Mouse (Mus musculus) left cerebral cortex, postnatal 4 days (tissue): ENCODE results near the gene Ankrd7. TPM values are rescaled to one million over a fixed set of nuclear protein-coding genes. Genes with fewer than 3 reads are reported as not detected.
"Not testable (repeated sequence)": the region's sequence is repeated elsewhere in the genome, so short reads cannot be mapped to it uniquely, and the experiment has no call there.

Experiments
- DNase-seq: peaks from one replicate; pipeline ENCODE4 v3.0.0-alpha.2; 2022
- intact Hi-C: fragments of 180-260 bp; cut with DNase I; formaldehyde crosslinking; loops from one replicate; pipeline ENCODE4 v1.15.1; 2025
- total RNA-seq, 2 experiments: library from RNA; stranded (reverse); gene quantifications; 2 replicates each; pipeline ENCODE4 v1.2.3; 2021

Ankrd7 gene
- total RNA-seq = not detected

GRCm38 (mm10) chr6:18866018-18866417 is at the start of gene Ankrd7:
Gene Ankrd7 (plus strand): TSS chr6:18866318.
- DNase-seq = no peak
- intact Hi-C loops = no loop called here

GRCm38 (mm10) chr6:18819343-18819742 is 46.8 kb upstream of the Ankrd7 start:
- intact Hi-C loops = loop anchor here (5.0 to 10.0 kb wide), 3 partner anchors 305 to 685 kb away; partner anchors contain the start of gene Cttnbp2

GRCm38 (mm10) chr6:18820246-18820645 is 45.9 kb upstream of the Ankrd7 start:
- DNase-seq = no peak
- intact Hi-C loops = loop anchor here (5.0 kb wide), 1 partner anchor 728 kb away; no protein-coding TSS in a partner anchor

More at GRCm38 (mm10) chr6:18819343-18819742, 46.8 kb upstream of the Ankrd7 start:
- DNase-seq = peak; percentile 64

GRCm38 (mm10) chr6:18822812-18823211 is 43.3 kb upstream of the Ankrd7 start:
- intact Hi-C loops = loop anchor here (5.0 kb wide), 1 partner anchor 731 kb away; no protein-coding TSS in a partner anchor
- no peak for DNase-seq

- no peak for DNase-seq
- intact Hi-C loops = no loop called here
Observed at GRCm38 (mm10) chr6:18832958-18833357, 33.2 kb upstream of the Ankrd7 start.

- DNase-seq, intact Hi-C loops: not testable (repeated sequence)
Observed at GRCm38 (mm10) chr6:18844529-18844928, 21.6 kb upstream of the Ankrd7 start.

GRCm38 (mm10) chr6:18845571-18845970 is 20.5 kb upstream of the Ankrd7 start:
- intact Hi-C loops = not testable (repeated sequence)

GRCm38 (mm10) chr6:18848051-18848701 is 17.9 kb upstream of the Ankrd7 start, which contains the start of gene Lsm8:
Gene Lsm8 (plus strand): TSS chr6:18848579.
- intact Hi-C loops = no loop called here
- DNase-seq = peak; percentile 98

More at GRCm38 (mm10) chr6:18845571-18845970, 20.5 kb upstream of the Ankrd7 start:
- DNase-seq = not testable (repeated sequence)

- DNase-seq = no peak
Observed at GRCm38 (mm10) chr6:18848702-18849061, 17.4 kb upstream of the Ankrd7 start.

GRCm38 (mm10) chr6:18855323-18855722 is 10.8 kb upstream of the Ankrd7 start:
- no peak for DNase-seq
- intact Hi-C loops = no loop called here

More at GRCm38 (mm10) chr6:18848702-18849061, 17.4 kb upstream of the Ankrd7 start:
- intact Hi-C loops = no loop called here

- no peak for DNase-seq
- intact Hi-C loops = no loop called here
Observed at GRCm38 (mm10) chr6:18856487-18857078, 9.5 kb upstream of the Ankrd7 start.

GRCm38 (mm10) chr6:18889030-18889429 is 22.9 kb downstream of the Ankrd7 start:
- intact Hi-C loops = no loop called here
- no peak for DNase-seq

GRCm38 (mm10) chr6:18894142-18894541 is 28.0 kb downstream of the Ankrd7 start:
- DNase-seq = no peak
- intact Hi-C loops = no loop called here

GRCm38 (mm10) chr6:18907173-18907572 is 41.1 kb downstream of the Ankrd7 start:
- intact Hi-C loops = no loop called here
- no peak for DNase-seq

GRCm38 (mm10) chr6:18913179-18913578 is 47.1 kb downstream of the Ankrd7 start:
- DNase-seq = no peak
- intact Hi-C loops = no loop called here

- no peak for DNase-seq
- intact Hi-C loops = no loop called here
Observed at GRCm38 (mm10) chr6:18916021-18916420, 49.9 kb downstream of the Ankrd7 start.

- intact Hi-C loops = no loop called here
- DNase-seq = no peak
Observed at GRCm38 (mm10) chr6:18916471-18916870, 50.4 kb downstream of the Ankrd7 start.

Other genes with a start within 250 kb of the Ankrd7 start
- gene Lsm8, start 17.7 kb upstream of the Ankrd7 start, total RNA-seq = 10 to 100 TPM; 40.8 to 46.0 TPM